Mouse (Mus musculus) limb, embryonic 14.5 days (tissue): ENCODE data around the gene Cyp2w1. TPM values are rescaled to one million over a fixed set of nuclear protein-coding genes. Genes with fewer than 3 reads are reported as not detected.
"Not testable (repeated sequence)": the region's sequence is repeated elsewhere in the genome, so short reads cannot be mapped to it uniquely, and the experiment has no call there.

Experiments
- ATAC-seq: fragments of 200-750 bp; cut with Nextera tagmentation; 2 replicates; pipeline ENCODE4 v1.8.0; 2017; ENCODE audit warnings: low read depth, moderate number of reproducible peaks, moderate TSS enrichment; ENCODE audit not compliant: low FRiP score
- DNase-seq: peaks from one replicate; pipeline ENCODE4 v3.0.0-alpha.2; 2015; ENCODE audit warnings: low spot score
- H3K27ac ChIP-seq: fragments of 300-500 bp; sonication (generic); replicated peaks from 2 replicates; pipeline ENCODE4 v1.5.1; 2014; ENCODE audit warnings: low read depth, mild to moderate bottlenecking, low read length, moderate library complexity, mixed read lengths
- H3K27me3 ChIP-seq: fragments of 300-500 bp; sonication (generic); 2 replicates; pipeline ENCODE4 v1.6.1; 2014; ENCODE audit warnings: low read length, mixed read lengths; ENCODE audit not compliant: control insufficient read depth, insufficient read depth
- H3K36me3 ChIP-seq: fragments of 300-500 bp; sonication (generic); 2 replicates; pipeline ENCODE4 v1.6.1; 2014; ENCODE audit warnings: mild to moderate bottlenecking, low read length, moderate library complexity, mixed read lengths; ENCODE audit not compliant: control insufficient read depth, insufficient read depth
- H3K4me1 ChIP-seq: fragments of 300-500 bp; sonication (generic); 2 replicates; pipeline ENCODE4 v1.6.1; 2014; ENCODE audit warnings: antibody characterized with exemption, low read length, mixed read lengths; ENCODE audit not compliant: control insufficient read depth, insufficient read depth
- H3K4me2 ChIP-seq: fragments of 300-500 bp; sonication (generic); replicated peaks from 2 replicates; pipeline ENCODE4 v1.6.1; 2014; ENCODE audit warnings: low read depth, mild to moderate bottlenecking, low read length, moderate library complexity; ENCODE audit not compliant: severe bottlenecking
- H3K4me3 ChIP-seq: fragments of 300-500 bp; sonication (generic); replicated peaks from 2 replicates; pipeline ENCODE4 v1.5.1; 2014; ENCODE audit warnings: low read length
- H3K9ac ChIP-seq: fragments of 300-500 bp; sonication (generic); 2 replicates; pipeline ENCODE4 v1.6.1; 2014; ENCODE audit warnings: mild to moderate bottlenecking, low read depth, low read length, moderate library complexity; ENCODE audit not compliant: severe bottlenecking
- H3K9me3 ChIP-seq: fragments of 300-500 bp; sonication (generic); 2 replicates; pipeline ENCODE4 v1.6.1; 2016; ENCODE audit warnings: low read length; ENCODE audit not compliant: control insufficient read depth
- POLR2A ChIP-seq: fragments of 200-500 bp; IDR thresholded peaks from 2 replicates; pipeline ENCODE4 v1.8.0; 2012; ENCODE audit warnings: inconsistent platforms, mild to moderate bottlenecking, moderate library complexity, borderline replicate concordance; ENCODE audit not compliant: insufficient read depth, insufficient read length; ENCODE audit errors: extremely low read depth
- WGBS: fragments of 180-500 bp; shearing (Covaris S2); extraction: QIAGEN DNeasy Blood & Tissue Kit; methylation state at CpG from one replicate; pipeline ENCODE4 v1.1.7; 2014; 5-methylcytosine and 5-hydroxymethylcytosine counted together
- polyA plus RNA-seq, 2 experiments: library from polyadenylated mRNA; depleted of rRNA in 1 of 2; stranded (reverse) in 1 of 2; unstranded in 1 of 2; fragments of >200 nt; fragmentation: Nextera tagmentation in 1 of 2; extraction: Ambion mirVana in 1 of 2; gene quantifications; 2 replicates each; pipeline versions ENCODE4 v1.2.1 to v1.2.3; 2012 to 2014

Gene Cyp2w1
- polyA plus RNA-seq, 2 experiments: 19.6 to 29.3 TPM

GRCm38 (mm10) chr5:139333301-139334013 is 19.0 kb upstream of the Cyp2w1 start:
- Histone ChIP-seq H3K27me3 (no peaks in the 10 kb centered on the region), H3K4me3 (no peak overlapping the region), H3K9ac (no peak overlapping the region), H3K27ac (no peak overlapping the region), H3K4me2 (no peak overlapping the region), H3K36me3 (peaks cover 32% of the 10 kb centered on the region), H3K9me3 (no peaks in the 10 kb centered on the region), H3K4me1 (no peaks in the 10 kb centered on the region)
- ATAC-seq: no peak
- no peak for DNase-seq
- WGBS: 65% methylated on average over 16 of the region's 16 CpGs
- no peak for TF ChIP-seq POLR2A

GRCm38 (mm10) chr5:139334394-139334793 is 18.0 kb upstream of the Cyp2w1 start:
- not testable (repeated sequence) for H3K4me2 ChIP-seq, H3K4me3 ChIP-seq, DNase-seq, ATAC-seq, H3K9me3 ChIP-seq, H3K27ac ChIP-seq, H3K4me1 ChIP-seq, H3K9ac ChIP-seq, H3K27me3 ChIP-seq
- peaks cover 40% of the 10 kb centered on the region for H3K36me3 ChIP-seq
- whole genome bisulfite sequencing: 78% methylated on average over 10 of the region's 10 CpGs

- no peak overlapping the region for H3K4me3 ChIP-seq
- no peaks in the 10 kb centered on the region for H3K9me3 ChIP-seq
- peaks cover 52% of the 10 kb centered on the region for H3K36me3 ChIP-seq
- DNase-seq (no peak), ATAC-seq (no peak)
- WGBS: 93% methylated on average over 4 of the region's 4 CpGs
- H3K4me1 ChIP-seq: no peaks in the 10 kb centered on the region
- no peaks in the 10 kb centered on the region for H3K27me3 ChIP-seq
- TF ChIP-seq POLR2A: no peak
- H3K27ac ChIP-seq: no peak overlapping the region
- no peak overlapping the region for H3K4me2 ChIP-seq
- H3K9ac ChIP-seq: no peak overlapping the region
These were observed 16.8 kb upstream of the Cyp2w1 start for GRCm38 (mm10) chr5:139335634-139336033.

- ATAC-seq: no peak
- H3K4me1 ChIP-seq: no peaks in the 10 kb centered on the region
- no peak for DNase-seq
- WGBS: 79% methylated on average over 13 of the region's 13 CpGs
- H3K9ac ChIP-seq: no peak overlapping the region
- H3K4me3 ChIP-seq: no peak overlapping the region
- no peaks in the 10 kb centered on the region for H3K9me3 ChIP-seq
- TF ChIP-seq POLR2A: no peak
- peaks cover 72% of the 10 kb centered on the region for H3K36me3 ChIP-seq
- no peak overlapping the region for H3K27ac ChIP-seq
- no peak overlapping the region for H3K4me2 ChIP-seq
- H3K27me3 ChIP-seq: no peaks in the 10 kb centered on the region
These were observed 14.5 kb upstream of the Cyp2w1 start for GRCm38 (mm10) chr5:139337826-139338370.

GRCm38 (mm10) chr5:139338403-139338802 is 14.0 kb upstream of the Cyp2w1 start:
- Histone ChIP-seq H3K4me2 (no peak overlapping the region), H3K4me3 (no peak overlapping the region), H3K27me3 (no peaks in the 10 kb centered on the region), H3K36me3 (peaks cover 73% of the 10 kb centered on the region), H3K9me3 (no peaks in the 10 kb centered on the region), H3K9ac (no peak overlapping the region), H3K4me1 (no peaks in the 10 kb centered on the region), H3K27ac (no peak overlapping the region)
- ATAC-seq: no peak
- no peak for TF ChIP-seq POLR2A
- WGBS: 82% methylated on average over 3 of the region's 3 CpGs
- no peak for DNase-seq
